Mouse (Mus musculus): Measurements from ENCODE around the gene Adcy1.

GRCm38 (mm10) chr11:7149471-7149870, 86.2 kb downstream of the Adcy1 start:
- TF ChIP-seq MAX (IDR thresholded peaks at IDR 0.05; ENCODE audit: low read length), result no peak
- TF ChIP-seq CTCF (conservative IDR thresholded peaks at IDR 0.05 in 1 of 2, IDR thresholded peaks at IDR 0.05 in 1 of 2; ENCODE audit: low read depth in 2 of 2, low read length in 2 of 2), result no peak
- no peak for TF ChIP-seq POLR2A (IDR thresholded peaks at IDR 0.05; ENCODE audit: low read depth, low read length)
- TF ChIP-seq EP300 (IDR thresholded peaks at IDR 0.05; ENCODE audit: low read length), result no peak
- no peak for TF ChIP-seq BHLHE40 (IDR thresholded peaks at IDR 0.05; ENCODE audit: low read depth, low read length)
- no peak for TF ChIP-seq ZMIZ1 (IDR thresholded peaks at IDR 0.05; ENCODE audit: low read depth, low read length)
- no peak for TF ChIP-seq CHD2 (IDR thresholded peaks at IDR 0.05; ENCODE audit: low read length)
- no peak for TF ChIP-seq TCF12 (IDR thresholded peaks at IDR 0.05; ENCODE audit: low read depth, low read length)
- TF ChIP-seq MEF2A (IDR thresholded peaks at IDR 0.05; ENCODE audit: borderline replicate concordance, low read depth, low read length), result no peak
